Mouse (Mus musculus): ENCODE measurements around the gene Olfr1555-ps1. TPM values are rescaled to one million over a fixed set of nuclear protein-coding genes. Genes with fewer than 3 reads are reported as not detected.

Gene Olfr1555-ps1
- total and polyA plus RNA-seq, 3 experiments, result not detected

DNA sequence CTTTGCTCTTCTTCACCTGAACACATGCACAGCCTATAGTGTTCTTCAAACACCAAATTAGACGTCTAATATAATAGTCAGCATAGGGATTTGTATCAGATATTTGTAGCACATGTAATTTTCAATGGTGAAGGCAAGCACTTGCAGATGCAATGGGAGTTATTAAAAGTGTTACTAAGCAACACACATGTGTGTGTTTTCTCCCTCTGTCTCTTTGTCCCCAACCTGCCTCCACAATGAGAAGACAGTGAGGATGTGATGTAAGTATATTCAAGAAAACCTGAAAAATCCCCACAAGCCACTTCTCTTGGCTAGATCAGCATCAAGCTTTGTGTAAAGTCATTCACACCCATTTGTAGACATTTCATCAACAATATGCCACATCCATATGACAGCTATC is 54.1 kb downstream of the Olfr1555-ps1 start, which contains the start of gene Olfr1428:
Gene Olfr1428, minus strand, starts transcription at position 101 of the 400 bp plus-strand sequence.
- dilution Hi-C loops (cut with MboI; ENCODE audit: extremely low pct_ligation_motif_present, extremely low pct_unique_long_range_greater_than_20kb, low sequenced_read_pairs), result no loop called here
- Histone ChIP-seq H3K36me3 (replicated peaks in 1 of 2; ENCODE audit: control insufficient read depth in 1 of 2, insufficient read depth in 1 of 2, low read length in 1 of 2) (no peaks in the 10 kb centered on the region), H3K27ac (ENCODE audit: insufficient read depth, low read depth) (no peak within 1 kb of the TSS), H3K4me2 (ENCODE audit: insufficient read depth, low read depth, poor library complexity, severe bottlenecking) (no peak within 1 kb of the TSS), H3K27me3 (replicated peaks) (no peaks in the 10 kb centered on the region), H3K4me3 (replicated peaks in 1 of 3; ENCODE audit: low read depth in 2 of 3, low read length in 2 of 3, poor library complexity in 1 of 3) (no peak within 1 kb of the TSS), H3K9me3 (replicated peaks; ENCODE audit: low read length) (no peaks in the 10 kb centered on the region), H3K9ac (ENCODE audit: insufficient read depth, low read depth) (no peak within 1 kb of the TSS), H3K79me2 (replicated peaks; ENCODE audit: control insufficient read depth, extremely low read depth, insufficient read depth, poor library complexity, severe bottlenecking) (no peaks in the 10 kb centered on the region), H3K4me1 (ENCODE audit: control insufficient read depth in 1 of 2, insufficient read depth in 2 of 2) (no peaks in the 10 kb centered on the region)
- TF ChIP-seq GABPA (IDR thresholded peaks at IDR 0.05; ENCODE audit: insufficient replicate concordance, low read depth, low read length), result no peak
- no peak for TF ChIP-seq USF2 (conservative IDR thresholded peaks at IDR 0.05; ENCODE audit: low read depth, low read length)
- no peak for TF ChIP-seq IRF4 (IDR thresholded peaks at IDR 0.05; ENCODE audit: low read depth, low read length)
- TF ChIP-seq ZC3H11A (IDR thresholded peaks at IDR 0.05; ENCODE audit: low read depth, low read length), result no peak
- TF ChIP-seq ZNF384 (IDR thresholded peaks at IDR 0.05; ENCODE audit: low read depth, low read length), result no peak
- TF ChIP-seq RAD21 (IDR thresholded peaks at IDR 0.05; ENCODE audit: low read depth, low read length), result no peak
- no peak for TF ChIP-seq E2F4 (IDR thresholded peaks at IDR 0.05; ENCODE audit: insufficient replicate concordance, low read depth, low read length)
- TF ChIP-seq RCOR1 (conservative IDR thresholded peaks at IDR 0.05; ENCODE audit: low read depth, low read length), result no peak
- TF ChIP-seq CHD1 (IDR thresholded peaks at IDR 0.05; ENCODE audit: low read depth, low read length), result no peak
- TF ChIP-seq EP300 (IDR thresholded peaks at IDR 0.05; ENCODE audit: low read length), result no peak
- no peak for TF ChIP-seq NRF1 (IDR thresholded peaks at IDR 0.05; ENCODE audit: low read depth, low read length)
- TF ChIP-seq ELF1 (IDR thresholded peaks at IDR 0.05; ENCODE audit: low read depth, low read length), result no peak
- no peak for DNase-seq (ENCODE audit: extremely low read depth)
- in situ Hi-C loops (cut with MboI; ENCODE audit: low pct_ligation_motif_present, low pct_unique_long_range_greater_than_20kb, low sequenced_read_pairs), result no loop called here

Other genes starting within 250 kb of the Olfr1555-ps1 start
- 17.7 and 20.6 TPM in 2 replicates for gene Osbp, start 204.2 kb downstream of the Olfr1555-ps1 start, total RNA-seq (2012; rRNA removed)
- gene Osbp, start 204.2 kb downstream of the Olfr1555-ps1 start, total RNA-seq (2014; rRNA removed), result 21.1 and 21.4 TPM in 2 replicates
- 24.7 and 25.0 TPM in 2 replicates for gene Osbp, start 204.2 kb downstream of the Olfr1555-ps1 start, polyA plus RNA-seq (2012; ENCODE audit: insufficient read length, low read depth)
- under 0.01 TPM in 1 of 2 replicates, not detected in the other for gene Olfr1423, start 128.8 kb downstream of the Olfr1555-ps1 start, total RNA-seq (2012; rRNA removed)
- gene Olfr1423, start 128.8 kb downstream of the Olfr1555-ps1 start, total RNA-seq (2014; rRNA removed), result not detected in 2 replicates
- 0.04 and 0.07 TPM in 2 replicates for gene Olfr1423, start 128.8 kb downstream of the Olfr1555-ps1 start, polyA plus RNA-seq (2012; ENCODE audit: insufficient read length, low read depth)
- not detected in 2 replicates for gene Olfr1424, start 107.4 kb downstream of the Olfr1555-ps1 start, total RNA-seq (2012; rRNA removed)
- gene Olfr1424, start 107.4 kb downstream of the Olfr1555-ps1 start, total RNA-seq (2014; rRNA removed), result not detected in 2 replicates
- gene Olfr1424, start 107.4 kb downstream of the Olfr1555-ps1 start, polyA plus RNA-seq (2012; ENCODE audit: insufficient read length, low read depth), result not detected in 2 replicates
- gene Olfr1425, start 92.4 kb downstream of the Olfr1555-ps1 start, total RNA-seq (2012; rRNA removed), result not detected in 2 replicates
- not detected in 2 replicates for gene Olfr1425, start 92.4 kb downstream of the Olfr1555-ps1 start, total RNA-seq (2014; rRNA removed)
- not detected in 2 replicates for gene Olfr1425, start 92.4 kb downstream of the Olfr1555-ps1 start, polyA plus RNA-seq (2012; ENCODE audit: insufficient read length, low read depth)
- gene Olfr1426, start 78.1 kb downstream of the Olfr1555-ps1 start, total RNA-seq (2012; rRNA removed), result not detected in 2 replicates
- gene Olfr1426, start 78.1 kb downstream of the Olfr1555-ps1 start, total RNA-seq (2014; rRNA removed), result not detected in 2 replicates
- not detected in 2 replicates for gene Olfr1426, start 78.1 kb downstream of the Olfr1555-ps1 start, polyA plus RNA-seq (2012; ENCODE audit: insufficient read length, low read depth)
- gene Olfr1427, start 66.8 kb downstream of the Olfr1555-ps1 start, total RNA-seq (2012; rRNA removed), result not detected in 2 replicates
- not detected in 2 replicates for gene Olfr1427, start 66.8 kb downstream of the Olfr1555-ps1 start, total RNA-seq (2014; rRNA removed)
- not detected in 2 replicates for gene Olfr1427, start 66.8 kb downstream of the Olfr1555-ps1 start, polyA plus RNA-seq (2012; ENCODE audit: insufficient read length, low read depth)
- not detected in 2 replicates for gene Olfr1428, start 54.2 kb downstream of the Olfr1555-ps1 start, total RNA-seq (2012; rRNA removed)
- not detected in 2 replicates for gene Olfr1428, start 54.2 kb downstream of the Olfr1555-ps1 start, total RNA-seq (2014; rRNA removed)
- not detected in 2 replicates for gene Olfr1428, start 54.2 kb downstream of the Olfr1555-ps1 start, polyA plus RNA-seq (2012; ENCODE audit: insufficient read length, low read depth)
- gene Olfr76, start 46.9 kb downstream of the Olfr1555-ps1 start, total RNA-seq (2012; rRNA removed), result not detected in 2 replicates
- gene Olfr76, start 46.9 kb downstream of the Olfr1555-ps1 start, total RNA-seq (2014; rRNA removed), result not detected in 2 replicates
- not detected in 2 replicates for gene Olfr76, start 46.9 kb downstream of the Olfr1555-ps1 start, polyA plus RNA-seq (2012; ENCODE audit: insufficient read length, low read depth)
- not detected in 2 replicates for gene Olfr1431, start 30.5 kb upstream of the Olfr1555-ps1 start, total RNA-seq (2012; rRNA removed)
- gene Olfr1431, start 30.5 kb upstream of the Olfr1555-ps1 start, total RNA-seq (2014; rRNA removed), result not detected in 2 replicates
- gene Olfr1431, start 30.5 kb upstream of the Olfr1555-ps1 start, polyA plus RNA-seq (2012; ENCODE audit: insufficient read length, low read depth), result not detected in 2 replicates
- not detected in 2 replicates for gene Olfr1432, start 62.5 kb upstream of the Olfr1555-ps1 start, total RNA-seq (2012; rRNA removed)
- not detected in 2 replicates for gene Olfr1432, start 62.5 kb upstream of the Olfr1555-ps1 start, total RNA-seq (2014; rRNA removed)
- not detected in 2 replicates for gene Olfr1432, start 62.5 kb upstream of the Olfr1555-ps1 start, polyA plus RNA-seq (2012; ENCODE audit: insufficient read length, low read depth)
- not detected in 2 replicates for gene Olfr262, start 71.5 kb upstream of the Olfr1555-ps1 start, total RNA-seq (2012; rRNA removed)
- not detected in 2 replicates for gene Olfr262, start 71.5 kb upstream of the Olfr1555-ps1 start, total RNA-seq (2014; rRNA removed)
- gene Olfr262, start 71.5 kb upstream of the Olfr1555-ps1 start, polyA plus RNA-seq (2012; ENCODE audit: insufficient read length, low read depth), result not detected in 2 replicates
- not detected in 2 replicates for gene Olfr235, start 90.9 kb upstream of the Olfr1555-ps1 start, total RNA-seq (2012; rRNA removed)
- not detected in 2 replicates for gene Olfr235, start 90.9 kb upstream of the Olfr1555-ps1 start, total RNA-seq (2014; rRNA removed)
- not detected in 2 replicates for gene Olfr235, start 90.9 kb upstream of the Olfr1555-ps1 start, polyA plus RNA-seq (2012; ENCODE audit: insufficient read length, low read depth)
- gene Olfr1434, start 109.7 kb upstream of the Olfr1555-ps1 start, total RNA-seq (2012; rRNA removed), result not detected in 2 replicates
- not detected in 2 replicates for gene Olfr1434, start 109.7 kb upstream of the Olfr1555-ps1 start, total RNA-seq (2014; rRNA removed)
- gene Olfr1434, start 109.7 kb upstream of the Olfr1555-ps1 start, polyA plus RNA-seq (2012; ENCODE audit: insufficient read length, low read depth), result not detected in 2 replicates
- not detected in 2 replicates for gene Olfr1436, start 129.0 kb upstream of the Olfr1555-ps1 start, total RNA-seq (2012; rRNA removed)
- gene Olfr1436, start 129.0 kb upstream of the Olfr1555-ps1 start, total RNA-seq (2014; rRNA removed), result not detected in 2 replicates
- gene Olfr1436, start 129.0 kb upstream of the Olfr1555-ps1 start, polyA plus RNA-seq (2012; ENCODE audit: insufficient read length, low read depth), result not detected in 2 replicates
- gene Olfr1437, start 155.0 kb upstream of the Olfr1555-ps1 start, total RNA-seq (2012; rRNA removed), result not detected in 2 replicates
- gene Olfr1437, start 155.0 kb upstream of the Olfr1555-ps1 start, total RNA-seq (2014; rRNA removed), result not detected in 2 replicates
- not detected in 2 replicates for gene Olfr1437, start 155.0 kb upstream of the Olfr1555-ps1 start, polyA plus RNA-seq (2012; ENCODE audit: insufficient read length, low read depth)
- not detected in 2 replicates for gene Olfr1438-ps1, start 165.8 kb upstream of the Olfr1555-ps1 start, total RNA-seq (2012; rRNA removed)
- not detected in 2 replicates for gene Olfr1438-ps1, start 165.8 kb upstream of the Olfr1555-ps1 start, total RNA-seq (2014; rRNA removed)
- gene Olfr1438-ps1, start 165.8 kb upstream of the Olfr1555-ps1 start, polyA plus RNA-seq (2012; ENCODE audit: insufficient read length, low read depth), result not detected in 2 replicates
- gene Olfr1440, start 217.2 kb upstream of the Olfr1555-ps1 start, total RNA-seq (2012; rRNA removed), result not detected in 2 replicates
- not detected in 2 replicates for gene Olfr1440, start 217.2 kb upstream of the Olfr1555-ps1 start, total RNA-seq (2014; rRNA removed)
- gene Olfr1440, start 217.2 kb upstream of the Olfr1555-ps1 start, polyA plus RNA-seq (2012; ENCODE audit: insufficient read length, low read depth), result not detected in 2 replicates
- 0.13 TPM in 1 of 2 replicates, not detected in the other for gene Olfr1441, start 247.3 kb upstream of the Olfr1555-ps1 start, total RNA-seq (2012; rRNA removed)
- not detected in 2 replicates for gene Olfr1441, start 247.3 kb upstream of the Olfr1555-ps1 start, total RNA-seq (2014; rRNA removed)
- gene Olfr1441, start 247.3 kb upstream of the Olfr1555-ps1 start, polyA plus RNA-seq (2012; ENCODE audit: insufficient read length, low read depth), result not detected in 2 replicates

Measured in CH12.LX (cell line).